Mouse (Mus musculus): Measurements from ENCODE around the gene Clec9a.

Clec9a gene

DNA sequence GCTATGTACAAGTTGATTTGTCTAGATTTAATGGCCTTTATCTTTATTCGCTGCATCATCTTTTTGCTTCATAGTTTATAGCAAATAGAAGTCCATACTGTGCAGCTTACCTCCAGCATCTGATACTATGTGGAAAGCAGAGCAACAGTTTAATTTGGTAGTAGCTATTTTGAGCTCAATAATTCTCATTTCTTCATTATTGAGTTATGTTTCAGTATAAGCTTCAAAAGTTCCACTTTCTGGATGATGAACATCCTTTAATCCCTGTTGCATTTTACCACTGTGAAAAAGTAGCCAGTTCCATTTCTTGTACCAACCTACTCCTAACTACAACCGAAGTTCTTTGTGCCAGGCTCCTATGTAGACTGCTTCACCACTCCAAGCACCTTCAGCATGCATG is at the start of gene Clec9a:
TSS of gene Clec9a (plus strand) at position 301 of the 400 bp plus-strand sequence.
- DNase-seq: no peak

DNA sequence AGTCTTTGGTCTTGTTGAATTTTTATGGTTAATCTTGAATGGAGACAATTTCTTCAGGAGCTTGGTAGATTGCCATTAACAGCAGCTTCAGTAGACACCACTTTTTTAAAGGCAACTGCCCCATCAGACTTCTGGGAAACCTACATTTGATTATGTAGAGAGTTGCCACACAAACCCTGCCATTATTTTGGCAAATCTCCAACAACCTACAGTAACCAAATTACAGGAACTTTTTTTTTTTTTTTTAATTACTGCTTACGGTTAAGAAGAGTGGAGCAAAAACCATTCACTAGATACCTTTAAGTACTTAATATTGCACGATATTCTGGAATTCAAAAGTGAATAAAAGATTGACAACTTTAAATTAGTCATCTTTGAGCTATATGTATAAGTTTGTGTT is 49.1 kb upstream of the Clec9a start:
- DNase-seq: no peak

- DNase-seq: no peak
Measured at GRCm38 (mm10) chr6:129363942-129364341, 44.7 kb upstream of the Clec9a start.

DNA sequence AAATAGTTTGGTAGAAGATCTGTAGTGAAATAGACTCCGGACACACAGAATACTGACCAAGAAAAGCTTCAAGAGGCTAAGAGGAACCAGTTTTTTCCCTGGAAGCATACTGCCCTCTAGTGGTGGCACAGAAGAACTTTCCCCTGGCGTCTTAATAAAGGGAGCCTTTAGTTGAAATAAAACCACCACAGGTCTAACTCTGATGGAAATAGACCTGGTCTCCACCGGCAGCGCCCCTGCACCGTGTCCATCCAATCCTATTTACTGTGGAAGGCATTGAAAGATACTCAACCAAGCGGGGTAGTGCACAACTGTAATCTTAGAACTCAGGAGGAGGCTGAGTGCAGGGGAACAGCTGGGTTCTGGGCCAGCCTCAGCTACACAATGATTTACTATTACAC is 42.7 kb upstream of the Clec9a start:
- peak; percentile 60 for DNase-seq

DNA sequence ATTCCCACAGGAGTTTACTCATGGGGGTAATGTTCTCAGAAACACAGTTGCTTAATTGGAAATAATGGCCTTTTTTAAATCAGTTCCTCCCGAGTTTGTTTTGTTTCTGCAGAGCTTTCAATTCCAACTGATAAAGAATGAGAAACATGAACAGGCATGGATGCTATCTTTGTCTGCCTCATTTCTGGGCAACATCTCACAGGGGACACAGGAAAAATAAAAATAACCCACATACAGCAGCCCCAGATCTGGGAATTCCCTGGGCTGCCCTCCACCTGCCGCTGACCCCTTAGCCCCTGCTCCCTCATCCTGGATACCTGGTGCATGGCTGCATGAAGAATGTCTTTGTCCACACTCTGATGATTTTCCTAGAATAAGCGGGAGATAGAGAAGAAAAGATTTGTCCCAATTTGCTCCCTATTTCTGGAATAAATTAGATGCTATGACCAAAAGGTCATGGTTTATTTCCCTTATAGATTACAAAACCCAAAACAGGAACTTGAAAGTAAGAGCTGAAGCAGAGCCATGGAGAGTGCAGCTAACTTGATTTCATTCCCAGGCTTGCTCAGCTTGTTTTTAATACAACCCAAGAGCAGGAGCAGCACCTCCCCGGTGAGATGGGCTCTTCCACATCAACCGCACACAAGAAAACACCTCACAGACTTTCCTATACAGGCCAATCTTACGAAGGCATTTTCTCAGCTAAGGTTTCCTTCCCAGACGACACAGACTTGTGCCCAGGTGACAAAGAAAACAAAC is 39.1 kb upstream of the Clec9a start:
- DNase-seq: no peak

DNA sequence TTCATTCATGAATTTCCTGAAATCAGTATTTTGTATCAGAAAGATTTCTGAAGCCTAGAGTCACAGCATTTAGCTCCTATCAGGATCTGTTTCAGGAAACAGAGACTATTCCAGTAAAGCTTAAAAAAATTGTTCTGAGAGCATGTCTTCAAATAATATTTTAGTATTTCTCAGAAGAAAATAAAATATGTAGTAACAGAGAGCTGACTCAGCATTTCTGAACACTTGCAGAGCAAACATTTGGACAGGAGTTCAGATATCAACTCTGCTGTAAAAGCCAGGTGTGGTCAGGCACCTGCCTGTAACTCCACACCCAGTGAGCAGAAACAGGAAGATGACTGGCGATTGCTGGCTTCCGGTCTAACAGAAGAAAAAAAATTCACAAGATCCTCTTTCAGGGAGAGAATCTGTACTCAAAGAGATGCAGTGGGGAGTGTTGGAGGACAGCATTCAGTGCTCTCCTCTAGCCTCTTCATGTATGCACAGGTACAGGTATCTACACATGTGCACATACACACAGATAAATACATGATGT is 33.7 kb upstream of the Clec9a start:
- DNase-seq: no peak

DNA sequence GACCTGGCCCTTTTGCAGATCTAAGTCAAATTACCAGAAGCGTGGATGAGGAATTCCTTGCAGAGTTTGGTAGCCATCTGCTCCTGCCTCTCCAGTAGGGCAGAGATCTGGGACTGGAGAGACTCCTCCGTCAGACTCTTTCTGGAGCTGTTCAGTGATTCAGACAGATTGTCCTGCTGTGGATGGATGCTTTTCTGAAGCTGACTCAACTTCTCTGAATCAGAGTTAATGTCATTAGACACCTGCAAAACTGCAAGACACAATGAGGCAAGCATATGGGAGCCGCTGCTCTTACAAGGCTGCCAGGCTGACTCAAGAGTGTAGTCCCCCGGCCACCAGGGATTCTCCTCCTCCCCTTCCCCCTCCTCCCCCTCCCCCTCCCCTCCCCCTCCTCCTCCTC is 28.2 kb upstream of the Clec9a start:
- DNase-seq: no peak

DNA sequence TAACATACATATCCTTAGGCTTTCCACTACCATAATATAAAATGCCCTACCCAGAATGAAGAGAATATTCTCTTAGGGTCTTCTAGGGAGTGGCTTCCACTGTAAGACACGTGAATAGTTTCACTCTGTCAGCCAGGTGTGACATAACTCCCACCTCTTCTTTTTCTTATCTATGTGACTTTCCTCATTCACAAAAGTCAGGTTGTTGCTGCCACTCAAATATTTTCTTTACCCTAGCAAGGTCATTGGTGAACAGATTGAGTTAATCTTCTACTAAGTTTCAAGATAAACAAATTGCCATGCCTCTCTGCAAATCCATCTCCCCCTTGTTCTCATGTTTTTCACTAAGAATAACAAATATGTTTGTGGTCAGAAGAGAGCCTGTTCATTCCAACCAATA is 26.9 kb upstream of the Clec9a start:
- no peak for DNase-seq

GRCm38 (mm10) chr6:129383466-129383865 is 25.2 kb upstream of the Clec9a start:
- DNase-seq: no peak

DNA sequence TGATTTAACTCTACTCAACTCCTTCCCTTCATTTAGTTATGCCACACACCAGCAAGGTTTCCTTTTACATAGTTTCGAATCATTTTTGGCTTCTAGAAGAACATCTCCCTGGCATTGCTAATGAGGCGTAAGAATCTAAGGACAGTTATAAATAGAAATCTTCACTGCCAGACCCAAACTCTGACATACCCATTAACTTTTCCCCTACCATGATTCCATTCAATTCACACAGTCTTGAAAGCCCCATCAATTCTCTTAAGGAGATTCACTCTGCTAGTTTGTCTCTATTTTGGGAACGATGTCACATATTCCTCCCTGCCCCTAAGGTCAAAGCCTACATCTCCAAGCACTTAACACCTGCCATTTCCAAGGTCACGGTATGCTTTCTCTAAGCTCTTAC is 23.7 kb upstream of the Clec9a start:
- DNase-seq: no peak

GRCm38 (mm10) chr6:129385774-129386173 is 22.9 kb upstream of the Clec9a start, which contains the start of gene Clec12b:
Clec12b (minus strand) TSS chr6:129385874.
- no peak for DNase-seq

DNA sequence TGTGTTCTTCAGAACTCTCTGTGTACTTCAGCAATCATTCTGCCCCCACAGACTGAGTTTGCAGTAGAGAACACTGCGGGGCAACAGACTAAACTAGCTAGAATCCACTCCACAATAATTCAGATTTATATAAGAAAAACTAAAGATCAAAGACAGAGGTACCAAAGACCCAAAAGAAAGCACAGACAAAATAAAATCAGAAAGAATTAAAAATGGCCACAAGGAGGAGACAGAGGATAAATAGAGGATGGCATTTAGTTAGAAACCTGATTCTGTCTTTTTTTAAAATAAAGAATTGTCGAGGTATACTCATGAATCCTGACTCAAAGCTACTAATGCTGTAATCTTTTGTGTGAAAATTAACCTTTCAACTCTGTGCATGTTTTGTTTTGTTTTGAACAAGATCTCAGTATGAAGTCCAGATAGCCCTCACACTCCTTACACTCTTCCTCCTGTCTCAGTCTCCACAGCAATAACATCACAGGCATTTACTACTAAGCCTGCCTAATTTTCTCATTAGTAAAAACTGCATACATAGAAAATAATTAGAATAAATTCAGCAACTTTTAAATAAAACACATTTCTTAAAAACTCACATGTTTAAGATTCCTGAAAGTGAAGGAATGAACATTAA is 15.5 kb upstream of the Clec9a start:
- DNase-seq: no peak

DNA sequence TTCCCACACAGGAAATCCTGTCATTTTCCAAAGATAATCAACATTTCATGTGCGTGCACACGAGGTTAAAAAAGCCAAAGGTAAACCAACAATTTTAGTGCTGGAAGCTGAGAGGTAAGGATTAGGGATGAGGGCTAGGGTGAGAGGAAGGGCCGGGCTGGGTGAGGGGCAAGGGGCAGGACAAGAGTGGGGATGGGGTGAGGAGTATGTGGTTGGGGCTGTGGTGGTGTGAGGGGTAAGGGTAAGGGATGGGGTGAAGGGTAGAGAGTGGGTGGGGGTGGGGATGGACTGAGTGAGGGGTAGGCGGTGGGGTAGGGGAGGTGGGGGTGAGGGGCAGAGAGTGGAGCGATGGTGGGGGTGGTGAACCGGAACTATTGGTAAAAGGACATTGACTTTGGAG is 14.9 kb upstream of the Clec9a start:
- no peak for DNase-seq

- no peak for DNase-seq
Measured at GRCm38 (mm10) chr6:129396997-129397396, 11.7 kb upstream of the Clec9a start, which contains the start of gene Clec1b. Clec1b (plus strand) TSS chr6:129397297.

DNA sequence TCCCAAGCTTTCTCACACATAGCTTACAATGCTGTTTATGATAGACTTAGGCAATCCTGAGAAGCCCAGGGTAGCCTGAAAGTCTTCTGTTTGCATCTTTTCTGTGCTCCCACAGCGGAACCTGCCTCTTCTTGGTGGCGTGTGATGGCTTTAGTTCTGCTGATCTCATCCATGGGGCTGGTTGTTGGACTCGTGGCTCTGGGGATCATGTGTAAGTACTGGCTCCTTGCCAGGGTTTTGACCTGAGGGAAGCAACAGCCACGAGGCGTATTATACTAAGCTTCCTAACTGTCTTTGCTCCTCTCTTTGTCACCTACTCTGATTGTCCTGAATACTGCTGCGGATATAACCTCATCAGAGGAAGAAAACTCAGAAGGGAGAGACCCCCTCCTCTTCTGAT is 8.7 kb upstream of the Clec9a start:
- no peak for DNase-seq

GRCm38 (mm10) chr6:129402404-129402803 is 6.3 kb upstream of the Clec9a start:
- no peak for DNase-seq

- DNase-seq: no peak
Measured at GRCm38 (mm10) chr6:129403391-129403790, 5.3 kb upstream of the Clec9a start.

- DNase-seq: no peak
Measured at GRCm38 (mm10) chr6:129405999-129406398, 2.7 kb upstream of the Clec9a start.

GRCm38 (mm10) chr6:129407324-129407723 is 1.3 kb upstream of the Clec9a start:
- DNase-seq: no peak

DNA sequence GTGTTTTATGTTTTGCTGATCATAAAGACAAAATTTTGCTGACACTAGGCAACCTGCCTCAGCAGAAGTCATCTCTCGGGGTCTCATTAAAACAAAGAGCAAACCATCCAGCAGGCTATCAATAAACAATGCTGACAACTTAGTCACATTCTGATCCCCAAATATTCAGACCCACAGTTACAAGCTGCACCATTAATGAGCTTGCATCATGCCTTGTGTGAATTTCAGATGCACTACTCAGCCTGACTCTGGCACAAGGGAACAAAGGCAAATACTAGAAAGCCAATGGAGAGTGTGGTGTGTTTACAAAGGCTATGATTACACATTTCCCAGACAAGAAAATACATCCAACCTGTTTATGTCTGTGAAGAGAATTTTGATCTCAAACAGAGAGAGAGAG is 5.5 kb downstream of the Clec9a start:
- DNase-seq: no peak

DNA sequence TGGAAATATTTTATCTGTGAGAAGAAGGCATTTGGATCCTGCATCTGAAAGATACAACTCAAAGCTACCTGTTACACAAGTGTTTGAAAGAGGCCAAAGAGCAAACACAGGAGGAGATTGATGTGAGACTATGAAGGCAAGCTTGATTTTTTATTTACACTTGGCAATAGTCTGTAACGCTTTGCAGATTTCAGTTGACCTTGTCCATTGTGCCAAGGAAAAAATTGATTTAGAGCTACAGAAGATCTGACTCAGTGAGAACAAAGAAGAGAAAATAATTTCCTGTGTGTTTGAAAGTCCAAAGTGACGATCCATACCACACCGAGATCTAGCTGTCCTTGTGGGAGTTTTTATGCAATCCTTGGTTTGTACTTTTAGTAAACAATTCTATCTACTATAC is 13.6 kb downstream of the Clec9a start:
- no peak for DNase-seq

GRCm38 (mm10) chr6:129423040-129423733 is 14.5 kb downstream of the Clec9a start:
- no peak for DNase-seq

DNA sequence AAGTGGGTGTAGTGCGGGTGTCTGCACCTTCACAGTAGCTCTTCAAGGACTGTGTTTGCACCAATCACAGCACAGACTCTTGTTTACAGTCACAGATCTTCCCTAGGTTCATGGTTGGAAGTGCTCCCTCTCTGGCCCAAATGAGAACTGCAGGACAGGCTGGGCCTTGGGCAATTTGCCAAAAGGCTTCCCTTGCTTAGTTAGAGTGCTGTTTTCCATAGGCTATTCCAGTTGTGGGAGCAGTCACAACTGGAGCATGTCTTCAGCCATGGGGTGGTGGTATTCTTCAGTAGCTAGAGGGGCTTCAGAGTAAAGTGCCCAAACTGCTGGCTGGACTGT is 15.0 kb downstream of the Clec9a start:
- peak; percentile 68 for DNase-seq

DNA sequence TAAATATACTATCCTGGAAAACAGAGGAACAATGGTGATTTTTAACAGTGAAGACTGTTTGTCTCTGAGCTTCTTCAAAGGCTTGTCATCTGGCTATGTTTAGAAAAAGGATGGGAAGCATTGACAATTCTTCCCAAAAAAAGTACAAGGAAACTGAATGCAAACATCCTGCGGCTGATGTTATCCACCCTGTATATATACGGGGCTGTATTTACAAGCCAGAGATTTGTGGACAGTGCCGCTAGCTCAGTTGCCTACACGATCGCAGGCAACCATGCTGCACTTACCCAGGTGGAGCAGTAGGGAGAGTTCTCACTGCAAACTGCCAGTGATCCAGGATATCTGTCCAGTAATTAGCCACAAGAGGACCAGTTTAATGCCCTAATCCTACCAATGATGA is 16.6 kb downstream of the Clec9a start:
- no peak for DNase-seq
